Mouse (Mus musculus): ENCODE data around the gene Sirpb1c. TPM values are rescaled to one million over a fixed set of nuclear protein-coding genes. Genes with fewer than 3 reads are reported as not detected.
A peak's percentile ranks its signal among the peaks of the same experiment; 100 is the strongest.
"Not testable (repeated sequence)": the region's sequence is repeated elsewhere in the genome, so short reads cannot be mapped to it uniquely, and the experiment has no call there.

Sirpb1c gene
- 10.4 and 11.7 TPM in 2 replicates for polyA plus RNA-seq (2015; fragmentation: Nextera tagmentation; extraction: Ambion mirVana)

DNA sequence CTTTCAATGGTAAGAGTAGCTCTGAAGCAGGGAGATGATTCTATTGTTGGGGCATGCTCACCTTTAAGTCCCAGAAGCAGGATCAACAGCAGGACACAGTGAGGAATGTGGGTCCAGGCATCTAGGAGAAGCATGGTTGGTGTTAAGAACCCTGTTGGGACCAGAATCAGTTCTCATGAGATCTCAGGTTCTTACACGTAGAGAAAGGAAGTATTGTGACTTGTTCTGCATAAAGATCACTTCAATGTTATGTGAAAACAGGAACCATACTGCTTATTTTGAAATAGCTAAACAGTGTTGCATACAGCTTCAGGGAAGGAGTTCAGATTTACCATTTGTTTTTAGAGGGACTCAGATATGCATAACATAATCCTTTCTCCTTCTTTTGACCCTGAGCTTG is at the start of gene Sirpb1c:
TSS of gene Sirpb1c (minus strand) at position 249 of the 400 bp plus-strand sequence.
- not testable (repeated sequence) for H3K27me3 ChIP-seq (replicated peaks; ENCODE audit: insufficient read depth, low read length); H3K9me3 ChIP-seq (ENCODE audit: low read length); H3K9ac ChIP-seq (replicated peaks; ENCODE audit: low read depth); H3K4me1 ChIP-seq (ENCODE audit: insufficient read depth, low read depth, low read length); H3K27ac ChIP-seq (ENCODE audit: low read length); H3K4me3 ChIP-seq (ENCODE audit: low read depth, low read length); DNase-seq (ENCODE audit: low spot score); H3K4me2 ChIP-seq (replicated peaks; ENCODE audit: low read depth, low read length); H3K36me3 ChIP-seq (ENCODE audit: insufficient read depth, low read length); ATAC-seq
- WGBS, result no CpG with 5 or more reads among the region's 1 CpGs

DNA sequence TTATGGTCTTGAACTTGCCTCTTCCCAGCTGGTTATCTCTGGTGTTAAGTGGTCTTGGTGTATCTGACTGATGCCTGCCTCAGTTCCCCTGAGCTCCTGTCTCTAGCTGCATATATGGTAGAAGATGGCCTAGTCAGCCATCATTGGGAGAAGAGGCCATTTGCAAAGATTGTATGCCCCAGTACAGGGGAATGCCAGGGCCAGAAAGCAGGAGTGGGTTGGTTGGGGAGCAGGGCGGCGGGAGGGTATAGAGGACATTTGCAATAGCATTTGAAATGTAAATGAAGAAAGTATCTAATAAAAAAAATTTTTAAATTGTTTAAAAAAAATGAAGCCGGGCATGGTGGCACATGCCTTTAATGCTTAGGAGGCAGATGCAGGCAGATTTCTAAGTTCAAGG is 38.1 kb upstream of the Sirpb1c start:
- DNase-seq (ENCODE audit: low spot score) (no peak), ATAC-seq (no peak)
- WGBS, result 81% methylated on average over 3 of the region's 3 CpGs
- H3K4me3 ChIP-seq (ENCODE audit: low read depth, low read length), result no peak overlapping the region
- no peaks in the 10 kb centered on the region for H3K36me3 ChIP-seq (ENCODE audit: insufficient read depth, low read length)
- H3K9ac ChIP-seq (replicated peaks; ENCODE audit: low read depth), result no peak overlapping the region
- H3K27me3 ChIP-seq (replicated peaks; ENCODE audit: insufficient read depth, low read length), result no peaks in the 10 kb centered on the region
- no peak for TF ChIP-seq CTCF (IDR thresholded peaks at IDR 0.05)
- no peak for TF ChIP-seq EP300 (IDR thresholded peaks at IDR 0.05)
- H3K4me2 ChIP-seq (replicated peaks; ENCODE audit: low read depth, low read length), result no peak overlapping the region
- no peaks in the 10 kb centered on the region for H3K9me3 ChIP-seq (ENCODE audit: low read length)
- no peaks in the 10 kb centered on the region for H3K4me1 ChIP-seq (ENCODE audit: insufficient read depth, low read depth, low read length)
- H3K27ac ChIP-seq (ENCODE audit: low read length), result no peak overlapping the region

DNA sequence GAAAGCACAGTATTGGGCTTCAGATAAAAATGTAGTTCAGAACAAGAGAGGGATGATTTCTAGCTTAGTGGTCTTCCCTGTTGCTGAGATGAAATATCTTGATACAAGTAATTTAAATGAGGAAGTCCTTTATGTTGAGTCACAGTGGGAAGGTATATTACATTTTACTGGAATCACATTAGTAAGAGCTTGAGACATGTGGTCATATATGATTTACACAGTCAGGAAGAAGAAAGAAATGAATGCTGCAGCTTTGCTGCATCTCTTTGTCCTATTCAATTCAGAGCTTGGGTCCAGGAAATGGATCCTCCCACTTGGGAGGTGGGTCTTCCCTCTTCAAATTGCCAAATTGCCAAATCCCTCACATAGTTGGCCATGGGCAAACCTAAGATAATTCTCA is 7.4 kb upstream of the Sirpb1c start:
- not testable (repeated sequence) for H3K4me2 ChIP-seq (replicated peaks; ENCODE audit: low read depth, low read length); H3K9ac ChIP-seq (replicated peaks; ENCODE audit: low read depth); H3K9me3 ChIP-seq (ENCODE audit: low read length); H3K27ac ChIP-seq (ENCODE audit: low read length); H3K36me3 ChIP-seq (ENCODE audit: insufficient read depth, low read length); H3K4me1 ChIP-seq (ENCODE audit: insufficient read depth, low read depth, low read length); H3K27me3 ChIP-seq (replicated peaks; ENCODE audit: insufficient read depth, low read length); ATAC-seq; H3K4me3 ChIP-seq (ENCODE audit: low read depth, low read length); DNase-seq (ENCODE audit: low spot score)

DNA sequence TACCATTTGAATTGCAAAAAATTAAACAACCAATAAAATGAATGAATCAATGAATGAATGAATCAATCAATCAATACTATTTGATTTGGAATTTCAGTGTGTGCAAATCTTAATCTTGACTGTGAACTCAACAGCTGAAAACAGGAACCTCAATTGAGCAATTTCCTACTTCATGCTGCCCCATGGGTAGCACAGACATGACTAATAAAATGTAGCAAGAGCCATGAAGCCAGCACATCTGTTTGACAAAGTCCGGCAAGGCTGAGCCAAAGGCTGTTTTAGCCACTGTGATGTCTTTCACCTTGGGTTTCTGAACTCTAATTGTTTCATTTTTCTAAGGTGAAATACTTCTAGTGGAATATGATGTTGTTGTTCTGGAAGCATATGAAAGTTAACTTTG is 1.6 kb upstream of the Sirpb1c start:
- Histone ChIP-seq H3K4me1 (ENCODE audit: insufficient read depth, low read depth, low read length) (no peaks in the 10 kb centered on the region), H3K9ac (replicated peaks; ENCODE audit: low read depth) (no peak overlapping the region), H3K27ac (ENCODE audit: low read length) (no peak overlapping the region), H3K27me3 (replicated peaks; ENCODE audit: insufficient read depth, low read length) (no peaks in the 10 kb centered on the region), H3K4me2 (replicated peaks; ENCODE audit: low read depth, low read length) (no peak overlapping the region), H3K4me3 (ENCODE audit: low read depth, low read length) (no peak overlapping the region), H3K9me3 (ENCODE audit: low read length) (0 out of 2 replicates have a peak, but pooled peaks cover 2% of the 10 kb centered on the region), H3K36me3 (ENCODE audit: insufficient read depth, low read length) (no peaks in the 10 kb centered on the region)
- TF ChIP-seq EP300 (IDR thresholded peaks at IDR 0.05), result no peak
- 92% methylated on average over 1 of the region's 1 CpGs for WGBS
- ATAC-seq (no peak), DNase-seq (ENCODE audit: low spot score) (peak; percentile 13)

DNA sequence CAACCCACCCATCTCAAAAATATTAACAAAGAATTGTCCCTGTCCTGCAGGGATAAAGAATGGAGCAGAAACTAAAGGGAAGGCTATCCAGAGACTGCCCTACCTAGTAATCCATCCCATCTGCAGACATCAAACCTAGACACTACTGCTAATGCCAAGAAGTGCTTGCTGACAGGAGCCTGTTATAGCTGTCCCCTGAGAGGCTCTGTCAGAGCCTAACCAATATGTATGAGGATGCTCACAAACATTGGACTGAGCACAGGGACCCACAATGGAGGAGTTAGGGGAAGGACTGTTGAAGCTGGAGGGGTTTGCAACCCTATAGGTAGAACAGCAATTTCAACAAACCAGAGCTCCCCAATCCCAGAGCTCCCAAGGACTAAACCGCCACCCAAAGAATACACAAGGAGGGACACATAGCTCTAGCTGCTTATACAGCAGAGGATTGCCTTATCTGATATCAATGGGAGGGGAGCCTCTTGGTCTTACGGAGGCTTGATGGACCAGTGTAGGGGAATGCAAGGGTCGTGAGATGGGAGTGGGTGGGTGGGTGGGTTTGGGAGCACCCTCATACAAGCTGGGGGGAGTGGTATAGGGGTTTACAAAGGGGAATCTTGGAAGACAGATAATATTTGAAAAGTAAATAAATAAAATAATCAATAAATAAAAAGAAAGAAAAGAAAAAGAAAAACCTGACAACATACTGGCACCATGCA is 838 bp downstream of the Sirpb1c start:
- ATAC-seq, result no peak; the same call in 1 of the 2 replicates
- no peak overlapping the region for H3K4me3 ChIP-seq (ENCODE audit: low read depth, low read length)
- no peaks in the 10 kb centered on the region for H3K36me3 ChIP-seq (ENCODE audit: insufficient read depth, low read length)
- H3K27ac ChIP-seq (ENCODE audit: low read length), result no peak overlapping the region
- TF ChIP-seq CTCF (IDR thresholded peaks at IDR 0.05), result no peak
- no peak for TF ChIP-seq EP300 (IDR thresholded peaks at IDR 0.05)
- H3K4me1 ChIP-seq (ENCODE audit: insufficient read depth, low read depth, low read length), result no peaks in the 10 kb centered on the region
- H3K27me3 ChIP-seq (replicated peaks; ENCODE audit: insufficient read depth, low read length), result no peaks in the 10 kb centered on the region
- 0 out of 2 replicates have a peak, but pooled peaks cover 5% of the 10 kb centered on the region for H3K9me3 ChIP-seq (ENCODE audit: low read length)
- H3K4me2 ChIP-seq (replicated peaks; ENCODE audit: low read depth, low read length), result no peak overlapping the region
- DNase-seq (ENCODE audit: low spot score), result no peak
- no peak overlapping the region for H3K9ac ChIP-seq (replicated peaks; ENCODE audit: low read depth)
- WGBS, result 75% methylated on average over 3 of the region's 3 CpGs

DNA sequence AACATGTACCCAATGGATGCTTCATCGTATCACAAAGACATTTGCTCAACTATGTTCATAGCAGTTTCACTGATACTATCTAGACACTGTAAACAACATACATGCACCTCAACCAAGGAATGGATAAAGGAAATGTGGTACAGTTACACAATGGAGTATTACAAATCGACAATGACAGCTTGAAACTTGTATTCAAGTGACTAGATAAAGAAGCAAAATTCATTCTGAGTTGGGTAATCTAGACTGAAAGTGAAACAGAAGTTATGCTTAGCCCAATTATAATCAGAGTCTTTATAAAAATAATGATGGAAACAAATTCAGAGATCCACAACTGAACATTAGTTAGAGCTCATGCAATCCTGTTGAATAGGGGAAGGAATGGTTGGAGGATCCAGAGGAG is 74.7 kb downstream of the Sirpb1c start:
- H3K9me3 ChIP-seq (ENCODE audit: low read length), result not testable (repeated sequence)

More for the DNA sequence above, 74.7 kb downstream of the Sirpb1c start:
- not testable (repeated sequence) for H3K36me3 ChIP-seq (ENCODE audit: insufficient read depth, low read length); ATAC-seq; H3K4me1 ChIP-seq (ENCODE audit: insufficient read depth, low read depth, low read length); H3K27me3 ChIP-seq (replicated peaks; ENCODE audit: insufficient read depth, low read length); H3K9ac ChIP-seq (replicated peaks; ENCODE audit: low read depth); DNase-seq (ENCODE audit: low spot score); H3K4me3 ChIP-seq (ENCODE audit: low read depth, low read length); H3K27ac ChIP-seq (ENCODE audit: low read length); H3K4me2 ChIP-seq (replicated peaks; ENCODE audit: low read depth, low read length)
- 57% methylated on average over 2 of the region's 2 CpGs for WGBS

Other genes with a start within 250 kb of the Sirpb1c start
- 1.9 and 2.0 TPM in 2 replicates for gene Gm5150, start 157.9 kb upstream of the Sirpb1c start, polyA plus RNA-seq (2015; fragmentation: Nextera tagmentation; extraction: Ambion mirVana)